Mouse (Mus musculus): ENCODE data around the gene Kif3c.

DNA sequence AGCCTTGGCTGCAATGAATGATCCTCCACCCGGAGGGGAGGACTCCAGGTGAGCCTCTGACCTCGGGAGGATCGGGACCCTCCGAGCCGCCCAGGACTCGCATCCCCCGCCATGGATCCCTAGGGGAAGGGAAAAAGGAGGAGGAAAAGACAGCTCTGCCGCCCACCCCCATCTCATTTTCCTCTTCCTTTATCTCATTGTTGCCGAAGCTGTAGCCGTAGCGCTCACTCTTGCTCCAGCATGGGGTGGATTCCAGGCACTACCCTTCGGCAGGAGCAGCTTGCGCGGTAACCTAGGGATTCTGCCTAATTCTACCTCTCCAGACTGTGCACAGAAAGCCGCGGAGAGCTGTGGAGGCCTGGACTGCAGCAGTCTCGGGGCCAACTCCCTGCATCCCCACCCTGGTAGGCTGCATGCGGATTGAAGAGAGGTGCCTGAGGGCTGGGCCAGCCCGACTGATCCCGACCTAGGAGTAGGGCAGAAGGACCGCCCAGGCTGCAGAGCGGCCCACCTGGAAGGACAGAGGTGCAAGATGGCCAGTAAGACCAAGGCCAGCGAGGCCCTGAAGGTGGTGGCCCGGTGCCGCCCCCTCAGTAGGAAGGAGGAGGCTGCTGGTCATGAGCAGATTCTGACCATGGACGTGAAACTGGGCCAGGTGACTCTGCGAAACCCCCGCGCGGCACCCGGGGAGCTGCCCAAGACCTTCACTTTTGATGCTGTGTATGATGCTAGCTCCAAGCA is 687 bp downstream of the Kif3c start:
- TF ChIP-seq CTCF (IDR thresholded peaks at IDR 0.05; ENCODE audit: low read depth) (no peak), EP300 (optimal IDR thresholded peaks at IDR 0.05) (no peak)
